Mouse (Mus musculus) granulocyte monocyte progenitor cell, adult 5-6 weeks (primary cell): Measurements from ENCODE around the gene Olfr155. TPM values are rescaled to one million over a fixed set of nuclear protein-coding genes. Genes with fewer than 3 reads are reported as not detected.

Source experiments
- ATAC-seq: replicated peaks from 2 replicates; pipeline ENCODE4 v1.8.0; 2016; ENCODE audit warnings: mild to moderate bottlenecking, moderate TSS enrichment, inconsistent platforms; ENCODE audit not compliant: poor library complexity, severe bottlenecking
- total RNA-seq, 2 experiments: library from RNA; stranded (forward) in 1 of 2; stranded (reverse) in 1 of 2; fragments of 200-712, 200-1000 nt in 1 of 2; fragments of >200 nt in 1 of 2; fragmentation: Nextera tagmentation in 1 of 2; gene quantifications; 2 replicates each; pipeline ENCODE4 v1.2.3; 2014 to 2017

Olfr155 gene
- total RNA-seq, 2 experiments from 2014 or later: not detected

DNA sequence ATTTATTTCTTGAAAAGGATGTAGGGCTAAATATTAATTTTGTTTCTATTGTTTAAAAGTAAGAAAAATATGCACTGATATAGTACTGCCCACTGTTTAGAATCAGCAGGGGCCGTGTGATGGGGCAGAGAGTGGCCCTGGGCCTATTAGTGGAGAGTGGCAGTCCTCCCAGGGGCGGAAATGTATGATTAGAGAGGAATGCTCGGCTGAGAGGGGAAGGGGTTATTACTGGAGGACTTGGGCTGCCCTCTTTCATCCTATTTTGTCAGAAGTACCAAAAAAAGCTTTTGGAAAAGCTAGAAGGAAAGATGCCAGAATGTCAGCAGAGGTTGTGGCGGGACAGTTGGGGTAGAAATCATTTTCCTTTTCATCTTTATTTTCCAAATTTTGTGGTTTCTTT lies 32.8 kb downstream of the Olfr155 start:
- no peak for ATAC-seq

DNA sequence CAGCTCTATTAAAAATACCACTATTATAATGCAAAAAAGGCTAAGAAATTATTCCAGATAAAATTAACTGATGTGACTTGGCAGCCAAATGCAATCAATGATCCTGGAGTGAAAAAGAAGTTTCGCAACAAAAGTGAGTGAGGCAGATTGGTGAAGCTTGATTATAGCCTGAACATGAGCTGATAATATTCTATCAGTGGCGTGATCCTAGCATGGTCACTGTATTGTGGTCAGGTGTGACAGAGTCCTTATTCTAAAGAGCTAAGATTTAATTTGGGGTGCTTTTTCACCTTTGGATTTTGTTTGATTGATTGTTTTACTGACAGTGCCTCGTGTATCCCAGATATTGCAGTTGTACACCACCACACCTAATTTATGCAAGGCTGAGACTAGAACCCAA lies 39.9 kb downstream of the Olfr155 start:
- ATAC-seq: no peak

DNA sequence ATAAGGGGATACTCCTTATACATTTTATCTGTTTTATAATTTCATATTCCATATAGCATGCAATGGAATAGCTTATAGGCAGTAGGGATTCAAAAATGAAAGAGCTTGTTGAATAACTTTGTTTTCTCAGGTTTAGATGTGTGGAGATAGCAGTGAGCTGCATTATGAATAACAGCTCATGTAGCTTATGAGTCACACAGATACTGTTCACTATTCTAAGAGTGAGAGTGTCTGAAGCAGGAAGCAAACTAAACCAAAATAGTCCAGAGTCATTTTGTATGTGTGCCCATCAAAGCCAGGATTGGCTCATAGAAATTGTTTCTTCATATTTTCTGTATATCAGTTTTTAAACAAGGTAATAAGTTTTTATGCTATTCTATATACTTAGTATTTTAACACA lies 45.8 kb downstream of the Olfr155 start:
- ATAC-seq: no peak

DNA sequence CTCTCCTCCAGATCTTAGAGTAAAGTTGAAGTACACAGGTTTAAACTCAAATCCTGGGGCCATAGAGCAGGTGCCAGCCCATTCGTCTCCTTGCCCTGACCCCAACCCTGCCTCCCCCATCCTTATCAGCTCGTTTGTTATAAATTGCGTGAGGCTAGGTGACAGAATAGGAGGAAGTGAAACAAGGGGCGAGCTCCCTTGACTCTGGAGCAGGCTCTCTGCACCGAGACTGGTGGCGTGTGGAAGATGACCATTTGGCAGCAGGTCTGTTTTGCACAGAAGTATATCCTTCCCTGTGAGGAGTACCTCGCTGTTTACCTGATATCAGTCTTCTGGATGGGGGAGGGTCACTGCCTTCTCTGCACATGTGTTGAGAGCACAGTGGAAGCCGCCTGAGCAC lies 47.8 kb downstream of the Olfr155 start:
- ATAC-seq: peak; percentile 90

DNA sequence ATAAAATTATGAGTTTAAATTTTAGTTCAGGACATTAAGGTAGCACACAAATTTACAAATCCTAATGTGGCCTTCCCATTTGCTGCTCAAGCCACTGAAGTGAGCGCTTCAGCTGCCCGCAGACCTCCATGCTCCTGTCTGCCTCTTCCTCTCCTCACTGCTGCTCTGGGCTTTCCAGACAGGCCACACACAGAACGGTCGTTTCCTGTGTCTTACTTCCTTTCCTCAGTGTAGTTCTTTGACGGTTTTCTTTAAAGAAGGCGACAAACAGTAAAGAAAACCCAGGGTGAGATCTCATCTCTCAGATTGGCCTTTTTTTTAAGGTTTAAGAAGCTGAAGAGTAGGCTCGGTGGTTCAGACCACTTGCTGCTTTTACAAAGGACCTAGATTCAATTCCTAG lies 52.3 kb downstream of the Olfr155 start:
- ATAC-seq: peak; percentile 37; the same call in 1 of the 2 replicates

DNA sequence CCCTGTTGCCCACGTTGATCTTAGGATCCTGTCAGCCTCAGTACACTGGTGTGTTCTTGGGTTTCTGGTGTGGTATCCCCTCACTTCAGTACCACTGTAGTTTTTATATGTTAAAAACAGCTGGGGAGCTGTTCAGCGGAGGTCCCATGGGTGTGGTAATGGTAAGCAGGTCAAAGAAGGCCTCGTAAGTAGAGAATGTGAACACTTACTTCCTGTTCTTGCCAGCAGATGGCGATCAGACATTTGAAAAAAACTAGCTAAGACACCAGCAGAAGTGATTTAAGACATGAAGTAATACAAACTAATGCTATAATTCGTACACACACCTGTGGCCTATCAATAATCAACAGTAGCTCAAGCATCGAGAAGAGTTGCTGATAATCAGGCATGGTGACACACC lies 55.1 kb downstream of the Olfr155 start:
- ATAC-seq: peak; percentile 73

Other genes starting within 250 kb of the Olfr155 start
- gene Npr2, start 219.6 kb upstream of the Olfr155 start, total RNA-seq (2014; fragmentation: Nextera tagmentation): 0.64 TPM in 1 of 2 replicates, not detected in the other
- gene Npr2, start 219.6 kb upstream of the Olfr155 start, total RNA-seq (2017): 0.31 and 0.56 TPM in 2 replicates
- 1.3 TPM in 1 of 2 replicates, not detected in the other for gene Spag8, start 198.0 kb upstream of the Olfr155 start, total RNA-seq (2014; fragmentation: Nextera tagmentation)
- not detected in 2 replicates for gene Spag8, start 198.0 kb upstream of the Olfr155 start, total RNA-seq (2017)
- gene Hint2, start 195.1 kb upstream of the Olfr155 start, total RNA-seq (2014; fragmentation: Nextera tagmentation): 58.6 and 78.3 TPM in 2 replicates
- gene Hint2, start 195.1 kb upstream of the Olfr155 start, total RNA-seq (2017): 55.1 and 63.3 TPM in 2 replicates
- 1.9 and 4.9 TPM in 2 replicates for gene Tmem8b, start 182.6 kb upstream of the Olfr155 start, total RNA-seq (2014; fragmentation: Nextera tagmentation)
- 0.46 and 0.52 TPM in 2 replicates for gene Tmem8b, start 182.6 kb upstream of the Olfr155 start, total RNA-seq (2017)
- not detected in 2 replicates for gene Fam221b, start 182.4 kb upstream of the Olfr155 start, total RNA-seq (2014; fragmentation: Nextera tagmentation)
- 0.34 and 0.36 TPM in 2 replicates for gene Fam221b, start 182.4 kb upstream of the Olfr155 start, total RNA-seq (2017)
- not detected in 2 replicates for gene Olfr70, start 150.8 kb upstream of the Olfr155 start, total RNA-seq (2014; fragmentation: Nextera tagmentation)
- gene Olfr70, start 150.8 kb upstream of the Olfr155 start, total RNA-seq (2017): not detected in 2 replicates
- not detected in 2 replicates for gene Olfr71, start 141.3 kb upstream of the Olfr155 start, total RNA-seq (2014; fragmentation: Nextera tagmentation)
- not detected in 2 replicates for gene Olfr71, start 141.3 kb upstream of the Olfr155 start, total RNA-seq (2017)
- gene Hrct1, start 124.4 kb upstream of the Olfr155 start, total RNA-seq (2014; fragmentation: Nextera tagmentation): not detected in 2 replicates
- gene Hrct1, start 124.4 kb upstream of the Olfr155 start, total RNA-seq (2017): not detected in 2 replicates
- not detected in 2 replicates for gene Spaar, start 121.5 kb upstream of the Olfr155 start, total RNA-seq (2014; fragmentation: Nextera tagmentation)
- not detected in 2 replicates for gene Spaar, start 121.5 kb upstream of the Olfr155 start, total RNA-seq (2017)
- not detected in 2 replicates for gene Olfr159, start 80.6 kb upstream of the Olfr155 start, total RNA-seq (2014; fragmentation: Nextera tagmentation)
- gene Olfr159, start 80.6 kb upstream of the Olfr155 start, total RNA-seq (2017): not detected in 2 replicates
- gene Olfr156, start 27.7 kb upstream of the Olfr155 start, total RNA-seq (2014; fragmentation: Nextera tagmentation): not detected in 2 replicates
- gene Olfr156, start 27.7 kb upstream of the Olfr155 start, total RNA-seq (2017): not detected in 2 replicates
- gene Olfr157, start 11.4 kb upstream of the Olfr155 start, total RNA-seq (2014; fragmentation: Nextera tagmentation): not detected in 2 replicates
- gene Olfr157, start 11.4 kb upstream of the Olfr155 start, total RNA-seq (2017): not detected in 2 replicates
- gene Reck, start 24.0 kb downstream of the Olfr155 start, total RNA-seq (2014; fragmentation: Nextera tagmentation): 1.3 and 5.5 TPM in 2 replicates
- gene Reck, start 24.0 kb downstream of the Olfr155 start, total RNA-seq (2017): 0.22 and 1.4 TPM in 2 replicates
- gene Glipr2, start 105.8 kb downstream of the Olfr155 start, total RNA-seq (2014; fragmentation: Nextera tagmentation): 8.2 and 12.7 TPM in 2 replicates
- gene Glipr2, start 105.8 kb downstream of the Olfr155 start, total RNA-seq (2017): 16.4 and 20.8 TPM in 2 replicates
- not detected in 2 replicates for gene Ccin, start 131.9 kb downstream of the Olfr155 start, total RNA-seq (2014; fragmentation: Nextera tagmentation)
- 0.09 TPM in 1 of 2 replicates, not detected in the other for gene Ccin, start 131.9 kb downstream of the Olfr155 start, total RNA-seq (2017)
- 280 and 311 TPM in 2 replicates for gene Clta, start 152.9 kb downstream of the Olfr155 start, total RNA-seq (2014; fragmentation: Nextera tagmentation)
- gene Clta, start 152.9 kb downstream of the Olfr155 start, total RNA-seq (2017): 422 and 509 TPM in 2 replicates
- gene Gne, start 232.6 kb downstream of the Olfr155 start, total RNA-seq (2014; fragmentation: Nextera tagmentation): 32.9 and 42.7 TPM in 2 replicates
- gene Gne, start 232.6 kb downstream of the Olfr155 start, total RNA-seq (2017): 34.6 and 36.3 TPM in 2 replicates